Mouse (Mus musculus) liver, embryonic 14.5 days (tissue): ENCODE measurements at regions not wholly inside any gene's neighbourhood (a gene's known extent, or its start where the extent isn't known, plus 50 kb on each side); places are given as distances from the start of the nearest gene placed in this dataset.

ENCODE experiments used
- CTCF ChIP-seq: IDR thresholded peaks from 2 replicates; pipeline ENCODE4 v1.5.1; 2016; ENCODE audit warnings: antibody characterized with exemption, low read depth, control low read depth
- EP300 ChIP-seq: IDR thresholded peaks from 2 replicates; pipeline ENCODE4 v1.6.1; 2016; ENCODE audit warnings: antibody characterized with exemption, low read depth

- TF ChIP-seq CTCF (no peak), EP300 (no peak)
Measured at GRCm38 (mm10) chr4:127819501-127819900, 151.2 kb downstream of the CK137956 start.
